Mouse (Mus musculus) stomach, postnatal 0 days (tissue): ENCODE measurements at regions not wholly inside any gene's neighbourhood (a gene's known extent, or its start where the extent isn't known, plus 50 kb on each side); places are given as distances from the start of the nearest gene placed in this dataset.

Experiments
- ATAC-seq: fragments of 200-750 bp; cut with Nextera tagmentation; 2 replicates; pipeline ENCODE4 v1.8.0; 2017; ENCODE audit not compliant: low FRiP score, low TSS enrichment
- DNase-seq: peaks from one replicate; pipeline ENCODE4 v3.0.0-alpha.2; 2016; ENCODE audit warnings: low spot score
- H3K27ac ChIP-seq: fragments of 300-500 bp; sonication (generic); replicated peaks from 2 replicates; pipeline ENCODE4 v1.5.1; 2014; ENCODE audit warnings: mild to moderate bottlenecking, control low read depth
- H3K27me3 ChIP-seq: fragments of 300-500 bp; sonication (generic); 2 replicates; pipeline ENCODE4 v1.6.1; 2014; ENCODE audit warnings: low read length; ENCODE audit not compliant: control insufficient read depth, insufficient read depth
- H3K36me3 ChIP-seq: fragments of 300-500 bp; sonication (generic); 2 replicates; pipeline ENCODE4 v1.6.1; 2014; ENCODE audit warnings: low read length, mixed read lengths; ENCODE audit not compliant: control insufficient read depth, insufficient read depth
- H3K4me1 ChIP-seq: fragments of 300-500 bp; sonication (generic); replicated peaks from 2 replicates; pipeline ENCODE4 v1.6.1; 2014; ENCODE audit warnings: antibody characterized with exemption; ENCODE audit not compliant: control insufficient read depth, insufficient read depth
- H3K4me2 ChIP-seq: fragments of 300-500 bp; sonication (generic); replicated peaks from 2 replicates; pipeline ENCODE4 v1.6.1; 2014; ENCODE audit warnings: low read depth, mild to moderate bottlenecking, control low read depth, moderate library complexity
- H3K4me3 ChIP-seq: fragments of 300-500 bp; sonication (generic); 2 replicates; pipeline ENCODE4 v1.5.1; 2014; ENCODE audit warnings: low read depth, low read length, control low read depth
- H3K9ac ChIP-seq: fragments of 300-500 bp; sonication (generic); 2 replicates; pipeline ENCODE4 v1.6.1; 2014; ENCODE audit warnings: mild to moderate bottlenecking, low read length, control low read depth, mixed read lengths
- H3K9me3 ChIP-seq: fragments of 300-500 bp; sonication (generic); 2 replicates; pipeline ENCODE4 v1.6.1; 2016; ENCODE audit warnings: low read length; ENCODE audit not compliant: control insufficient read depth
- CTCF ChIP-seq: IDR thresholded peaks from 2 replicates; pipeline ENCODE4 v1.5.1; 2016; ENCODE audit warnings: antibody characterized with exemption, low read depth, mild to moderate bottlenecking, moderate library complexity
- EP300 ChIP-seq: optimal IDR thresholded peaks from 2 replicates; pipeline ENCODE3; 2016; ENCODE audit warnings: antibody characterized with exemption
- WGBS: fragments of 180-500 bp; shearing (Covaris S2); extraction: QIAGEN DNeasy Blood & Tissue Kit; methylation state at CpG from one replicate; pipeline ENCODE4 v1.1.7; 2014; 5-methylcytosine and 5-hydroxymethylcytosine counted together

- TF ChIP-seq EP300, result no peak
- TF ChIP-seq CTCF, result peak; percentile 97
- Histone ChIP-seq H3K36me3 (no peaks in the 10 kb centered on the region; the same call in 1 of the 2 replicates), H3K4me1 (no peaks in the 10 kb centered on the region), H3K4me2 (no peak overlapping the region), H3K4me3 (no peak overlapping the region), H3K27ac (no peak overlapping the region), H3K9me3 (no peaks in the 10 kb centered on the region), H3K9ac (no peak overlapping the region), H3K27me3 (no peaks in the 10 kb centered on the region)
- 19% methylated on average over 3 of the region's 3 CpGs for WGBS
- ATAC-seq (0 out of 2 replicates have a peak, but pooled peaks have one; percentile 29), DNase-seq (peak; percentile 63)
Observed at GRCm38 (mm10) chr9:9375304-9375904, 136.5 kb upstream of the Arhgap42 start.

GRCm38 (mm10) chr9:9372594-9372993 lies 133.7 kb upstream of the Arhgap42 start:
- Histone ChIP-seq H3K27ac (no peak overlapping the region), H3K9me3 (no peaks in the 10 kb centered on the region), H3K27me3 (no peaks in the 10 kb centered on the region), H3K4me2 (no peak overlapping the region), H3K36me3 (no peaks in the 10 kb centered on the region), H3K9ac (no peak overlapping the region), H3K4me3 (no peak overlapping the region), H3K4me1 (no peaks in the 10 kb centered on the region)
- 38% methylated on average over 1 of the region's 1 CpGs for WGBS
- TF ChIP-seq EP300, result no peak
- TF ChIP-seq CTCF, result peak; percentile 77
- DNase-seq (peak; percentile 22), ATAC-seq (no peak)

- no peaks in the 10 kb centered on the region for H3K27me3 ChIP-seq
- DNase-seq (no peak), ATAC-seq (no peak)
- no peak overlapping the region for H3K27ac ChIP-seq
- no peak overlapping the region for H3K9ac ChIP-seq
- no peak overlapping the region for H3K4me3 ChIP-seq
- TF ChIP-seq EP300, result no peak
- 81% methylated on average over 1 of the region's 1 CpGs for WGBS
- no peaks in the 10 kb centered on the region for H3K9me3 ChIP-seq
- no peak overlapping the region for H3K4me2 ChIP-seq
- no peaks in the 10 kb centered on the region for H3K4me1 ChIP-seq
- H3K36me3 ChIP-seq, result no peaks in the 10 kb centered on the region
Observed at GRCm38 (mm10) chr9:9368731-9369130, 129.8 kb upstream of the Arhgap42 start.

- no peak overlapping the region for H3K4me3 ChIP-seq
Observed at GRCm38 (mm10) chr9:9342456-9343185, 103.7 kb upstream of the Arhgap42 start.

GRCm38 (mm10) chr9:9318624-9319023 lies 79.7 kb upstream of the Arhgap42 start:
- H3K27ac ChIP-seq, result no peak overlapping the region

More at GRCm38 (mm10) chr9:9342456-9343185, 103.7 kb upstream of the Arhgap42 start:
- WGBS, result 50% methylated on average over 1 of the region's 1 CpGs
- TF ChIP-seq CTCF, result no peak
- TF ChIP-seq EP300, result no peak
- ATAC-seq (no peak), DNase-seq (no peak)
- Histone ChIP-seq H3K4me2 (no peak overlapping the region), H3K9ac (no peak overlapping the region), H3K9me3 (no peaks in the 10 kb centered on the region), H3K27ac (no peak overlapping the region), H3K4me1 (no peaks in the 10 kb centered on the region), H3K36me3 (no peaks in the 10 kb centered on the region), H3K27me3 (no peaks in the 10 kb centered on the region)

GRCm38 (mm10) chr9:9316021-9316420 lies 77.1 kb upstream of the Arhgap42 start:
- DNase-seq (no peak), ATAC-seq (no peak)
- H3K9me3 ChIP-seq, result no peaks in the 10 kb centered on the region
- WGBS, result 83% methylated on average over 4 of the region's 4 CpGs
- H3K4me1 ChIP-seq, result no peaks in the 10 kb centered on the region
- TF ChIP-seq CTCF (no peak), EP300 (no peak)
- H3K36me3 ChIP-seq, result no peaks in the 10 kb centered on the region
- H3K27ac ChIP-seq, result no peak overlapping the region
- no peak overlapping the region for H3K9ac ChIP-seq
- H3K4me3 ChIP-seq, result no peak overlapping the region
- no peak overlapping the region for H3K4me2 ChIP-seq
- no peaks in the 10 kb centered on the region for H3K27me3 ChIP-seq

More at GRCm38 (mm10) chr9:9318624-9319023, 79.7 kb upstream of the Arhgap42 start:
- Histone ChIP-seq H3K9me3 (no peaks in the 10 kb centered on the region), H3K9ac (no peak overlapping the region), H3K4me3 (no peak overlapping the region), H3K36me3 (no peaks in the 10 kb centered on the region), H3K4me2 (no peak overlapping the region), H3K27me3 (no peaks in the 10 kb centered on the region), H3K4me1 (no peaks in the 10 kb centered on the region)
- DNase-seq, result no peak
- WGBS, result 60% methylated on average over 1 of the region's 1 CpGs
- no peak for TF ChIP-seq CTCF
- no peak for TF ChIP-seq EP300
- 0 out of 2 replicates have a peak, but pooled peaks have one; percentile 32 for ATAC-seq
